8 mouse cellular contexts compared by ENCODE assay signal in genomic region chr5:68128421-68128820, GRCm38 (mm10).
DNase-seq lines count a peak whose midpoint lies in the region; ATAC-seq lines count a peak whose summit lies in the region.

No protein-coding gene starts in this region.

- peak; percentile 45; the same call in 1 of the 2 replicates for ATAC-seq in megakaryocyte, adult 5-6 weeks (ENCODE audit: poor library complexity, severe bottlenecking)

- DNase-seq in layer of hippocampus, adult 11-12 months (ENCODE audit: low spot score), result peak; percentile 25
- no peak for DNase-seq in layer of hippocampus, adult 9-10 months (ENCODE audit: low spot score)
- peak; percentile 47 for DNase-seq in NIH3T3 (ENCODE audit: low read depth)
- peak; percentile 78 to 81 for DNase-seq in cerebellum, postnatal 10 days
- peak; percentile 42 for DNase-seq in hindlimb bud, embryonic 11.5 days (ENCODE audit: extremely low spot score, low read depth, low spot score)
- DNase-seq in spleen, adult 18-20 months, result no peak
- DNase-seq in ovary, postnatal 10 days (ENCODE audit: low spot score), result no peak

Comparison
In these comparisons a context has a peak if more than half of its experiments do, and no peak if none do; other contexts are left out.
1. DNase-seq: peak in layer of hippocampus, adult 11-12 months (single experiment), NIH3T3 (single experiment), cerebellum, postnatal 10 days (2 of 2) and hindlimb bud, embryonic 11.5 days (single experiment); none in layer of hippocampus, adult 9-10 months (single experiment), spleen, adult 18-20 months (0 of 2) and ovary, postnatal 10 days (single experiment).